Mouse (Mus musculus) lung, adult 18-20 months (tissue): ENCODE measurements around the gene Pfkp.

Experiments used
- DNase-seq, 2 experiments: peaks; one replicate each; pipeline ENCODE4 v3.0.0; 2022; ENCODE audit warnings: mixed read lengths in 2 of 2

Pfkp gene

DNA sequence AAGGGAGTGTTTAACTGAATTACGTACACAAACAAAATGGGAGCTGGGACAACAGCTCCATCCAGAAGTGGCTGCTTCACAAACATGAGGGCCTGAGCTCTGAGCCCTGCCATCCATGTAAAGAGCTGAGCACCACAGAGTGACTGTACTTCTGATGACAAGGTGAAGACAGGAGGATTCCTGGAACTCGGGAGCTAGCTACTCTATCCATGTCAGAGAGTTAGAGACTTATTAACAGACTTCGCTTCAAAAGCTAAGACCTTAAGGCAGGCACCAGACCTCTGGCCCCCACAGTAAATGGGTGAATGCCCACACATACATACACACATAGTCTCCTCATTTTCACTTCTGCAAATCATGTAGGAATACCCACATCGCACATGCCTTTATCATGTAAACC is 11.6 kb downstream of the Pfkp start:
- no peak for DNase-seq

DNA sequence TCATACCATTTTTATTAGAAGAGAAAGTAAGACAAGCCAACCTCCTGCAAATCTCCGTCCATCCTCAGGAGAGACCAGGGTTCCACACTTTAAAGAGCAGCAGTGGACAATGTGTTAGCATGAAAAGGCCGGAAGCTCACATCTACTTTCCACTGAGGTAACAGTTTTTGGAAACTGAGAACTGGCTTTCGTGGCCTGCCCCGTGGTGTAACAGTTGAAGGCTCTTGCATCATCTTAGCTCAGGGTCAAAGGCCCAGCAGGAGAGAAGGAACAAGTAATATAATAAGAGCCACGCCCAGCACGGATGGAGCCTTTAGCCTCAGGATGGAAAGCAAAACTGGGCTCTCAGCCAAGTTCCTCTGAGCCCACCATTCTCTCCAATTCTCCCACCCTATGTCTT is 12.1 kb downstream of the Pfkp start:
- DNase-seq, result peak; percentile 55 to 62

DNA sequence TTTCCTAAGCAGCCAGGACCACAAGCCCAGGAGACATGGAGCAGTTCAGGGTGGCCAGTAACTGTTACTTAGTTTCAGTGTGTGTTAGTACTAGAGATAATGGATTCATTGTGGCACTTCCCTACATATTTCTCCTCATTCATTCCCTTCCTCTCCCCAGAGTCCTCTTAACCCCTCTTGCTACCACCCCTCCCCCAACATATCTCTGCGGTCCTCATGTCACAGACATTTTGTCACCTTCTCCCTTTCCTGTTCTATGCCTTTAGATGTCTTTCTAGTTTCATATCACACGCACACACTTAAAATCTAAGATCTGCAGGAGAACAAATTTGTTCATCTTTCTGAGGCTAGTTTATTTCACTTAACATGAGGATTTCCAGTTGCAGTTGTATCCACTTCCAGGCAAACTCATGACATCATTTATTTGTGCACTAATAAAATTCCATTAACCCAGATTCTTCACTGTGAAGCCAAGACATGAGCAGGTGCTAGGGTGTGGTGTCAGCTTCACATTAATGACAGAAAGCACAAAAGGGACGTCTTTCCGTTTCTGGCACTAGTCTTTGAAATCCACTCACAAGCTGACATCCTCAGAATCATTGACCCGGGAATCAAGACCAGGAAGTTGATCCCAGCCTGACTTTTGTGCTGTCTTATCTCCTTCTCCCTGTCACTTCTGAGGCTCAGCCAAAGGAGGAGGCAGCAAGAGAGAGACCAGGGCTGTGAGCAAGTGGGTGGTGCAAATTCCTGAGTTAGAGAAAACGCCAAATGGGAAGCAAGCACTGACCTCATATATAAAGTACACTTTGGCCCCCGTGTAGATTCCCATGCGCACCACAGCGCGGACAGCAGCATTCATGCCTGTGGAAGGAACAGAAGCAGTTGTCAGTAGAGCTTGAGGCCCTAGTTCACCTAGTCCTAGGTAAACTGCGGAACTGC is 13.2 kb downstream of the Pfkp start:
- DNase-seq, result peak in 1 of 2 experiments; percentile 25

DNA sequence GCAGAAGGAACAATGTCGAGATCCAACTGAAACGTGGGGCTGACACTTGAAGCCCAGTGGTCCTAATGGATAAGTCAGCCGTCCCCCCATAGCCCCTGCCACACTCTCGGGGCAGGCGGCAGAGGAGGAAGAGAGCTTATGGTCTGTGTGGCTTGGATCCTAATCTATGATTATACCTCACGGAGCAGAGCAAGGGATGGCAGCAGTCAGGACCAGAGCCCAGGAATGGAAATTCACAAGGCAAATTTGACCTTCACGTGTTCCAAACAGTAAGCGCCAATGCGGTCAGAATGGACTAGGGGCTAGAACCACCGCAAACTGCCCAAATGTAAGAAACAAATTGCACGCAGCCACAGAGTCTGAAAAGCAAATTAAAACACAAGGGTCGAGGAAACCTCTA is 14.5 kb downstream of the Pfkp start:
- no peak for DNase-seq

DNA sequence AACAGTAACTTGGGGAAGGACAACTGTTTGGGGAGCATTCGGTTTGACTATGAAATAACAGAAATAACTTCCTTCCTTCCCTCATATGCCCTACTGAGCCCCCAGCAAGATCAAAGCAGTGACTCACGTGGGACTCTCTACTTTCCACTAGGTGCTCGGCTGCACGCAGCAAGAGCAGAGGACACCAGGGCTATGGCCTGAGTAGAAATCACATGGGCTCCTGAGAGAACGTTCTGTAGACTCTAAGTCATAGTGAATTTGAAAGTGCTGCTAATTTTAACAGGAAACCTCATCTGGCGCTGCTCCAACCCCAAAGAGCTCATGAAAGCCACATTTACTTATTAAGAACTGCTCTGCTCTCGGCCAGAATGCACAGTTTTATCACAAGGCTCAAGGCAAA is 15.1 kb downstream of the Pfkp start:
- peak; percentile 15 to 29 for DNase-seq

DNA sequence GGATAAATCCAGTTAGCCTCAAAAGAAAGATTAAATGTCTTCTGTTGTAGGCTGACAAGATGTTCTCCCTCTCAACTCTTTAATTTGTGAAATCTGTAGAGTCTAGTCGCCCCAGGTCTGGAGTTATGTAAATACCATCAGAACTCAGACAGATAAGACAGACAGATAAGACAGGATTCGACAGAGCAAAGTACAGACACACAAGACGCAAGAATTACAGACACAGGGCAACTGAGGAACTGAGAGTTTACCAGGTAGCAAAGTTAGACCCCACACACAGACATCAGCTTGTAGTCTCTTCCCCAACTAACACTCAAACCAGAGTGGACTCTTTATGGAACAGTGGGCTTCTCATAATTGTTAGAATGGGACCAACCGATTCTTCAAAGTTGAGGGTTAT is 15.6 kb downstream of the Pfkp start:
- DNase-seq, result no peak

DNA sequence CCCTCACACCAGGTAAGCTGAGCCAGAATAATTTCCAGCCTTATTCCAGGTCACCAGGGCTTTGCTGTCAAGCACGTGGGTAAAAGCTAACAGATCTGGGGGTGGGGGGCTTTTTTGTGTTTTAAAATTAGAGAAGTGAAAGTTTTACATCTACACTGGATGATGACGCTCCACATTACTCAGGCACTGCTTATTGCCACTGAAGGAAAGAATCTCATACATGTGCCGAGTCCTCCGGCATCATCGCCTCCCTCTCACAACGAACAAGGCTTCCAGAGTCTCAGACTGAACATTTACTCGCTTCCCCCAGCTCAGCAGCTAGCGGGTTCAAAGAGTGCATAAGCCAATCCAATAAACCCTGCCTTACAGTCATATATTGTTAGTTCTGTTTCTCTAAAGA is 16.1 kb downstream of the Pfkp start:
- DNase-seq, result no peak

DNA sequence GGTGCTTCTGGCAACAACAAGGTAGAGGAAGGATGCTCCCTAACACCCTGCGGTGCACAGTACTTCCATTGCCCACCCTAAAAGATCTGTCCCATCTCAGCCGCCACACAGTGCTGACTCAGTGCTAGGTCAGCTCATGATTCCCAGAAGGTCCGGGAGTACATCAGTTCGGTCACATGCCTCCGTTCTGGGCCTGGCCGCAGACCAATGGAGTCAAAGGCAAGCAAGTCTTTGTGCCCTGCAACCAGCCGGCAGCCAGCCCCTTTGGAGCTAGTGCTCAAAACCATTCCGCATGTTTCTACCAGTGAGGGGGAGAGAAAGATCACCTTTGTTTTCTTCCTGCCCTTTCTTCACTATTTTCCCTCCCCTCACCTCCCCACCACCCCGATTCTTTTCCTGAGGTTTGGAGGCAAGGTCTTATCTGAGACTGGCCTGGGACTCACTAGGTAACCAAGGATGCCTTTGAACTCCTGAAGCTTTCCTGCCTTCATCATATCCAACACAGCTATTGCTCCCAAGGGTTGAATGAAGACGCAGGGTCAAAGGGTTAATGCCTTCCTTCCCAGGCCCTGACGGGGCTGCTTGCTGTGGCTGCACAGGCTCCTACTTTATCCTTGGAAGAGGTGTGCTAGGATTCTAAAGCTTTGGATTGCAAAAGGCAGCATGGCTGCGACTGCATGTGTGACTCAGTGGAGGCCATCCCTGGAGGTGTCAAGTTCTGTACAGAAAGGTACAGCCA is 16.6 kb downstream of the Pfkp start:
- no peak for DNase-seq

DNA sequence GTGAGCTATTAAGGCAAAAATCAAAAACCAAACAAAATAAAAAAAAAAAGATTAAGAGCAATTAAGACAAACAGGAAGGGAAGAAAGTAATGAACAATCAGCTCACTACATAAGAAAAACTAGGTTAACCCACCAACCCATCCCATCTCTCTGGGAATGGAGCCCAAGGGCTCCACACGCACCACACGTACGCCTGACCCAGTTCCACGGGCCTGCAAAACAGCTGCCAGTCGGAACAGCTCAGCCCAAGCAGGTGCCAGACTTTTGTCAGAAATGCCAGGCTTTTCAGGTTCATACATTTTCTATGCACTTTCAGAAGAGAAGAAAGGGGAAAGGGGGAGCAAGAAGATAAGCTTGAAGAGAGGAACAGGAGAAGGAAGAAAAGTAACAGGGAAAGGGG is 17.9 kb downstream of the Pfkp start:
- no peak for DNase-seq

DNA sequence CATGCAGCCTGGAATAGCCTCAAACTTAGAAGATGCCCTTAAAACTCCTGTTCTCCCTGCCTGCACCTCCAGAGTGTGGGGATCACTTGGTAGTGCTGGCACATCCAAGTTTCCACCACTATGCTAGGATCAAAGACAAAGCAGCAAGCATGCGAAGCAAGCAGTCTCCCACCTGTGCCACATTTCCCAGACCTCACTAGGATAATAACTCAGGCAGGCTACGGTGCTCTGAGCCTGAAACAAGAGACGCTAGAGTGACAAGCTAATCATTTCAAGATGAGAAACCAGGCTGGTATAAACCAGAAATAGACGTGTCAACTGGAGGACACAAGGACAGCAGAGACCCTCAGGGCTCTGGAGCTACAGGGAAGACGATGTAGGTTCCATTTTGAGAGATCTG is 18.6 kb downstream of the Pfkp start:
- no peak for DNase-seq

DNA sequence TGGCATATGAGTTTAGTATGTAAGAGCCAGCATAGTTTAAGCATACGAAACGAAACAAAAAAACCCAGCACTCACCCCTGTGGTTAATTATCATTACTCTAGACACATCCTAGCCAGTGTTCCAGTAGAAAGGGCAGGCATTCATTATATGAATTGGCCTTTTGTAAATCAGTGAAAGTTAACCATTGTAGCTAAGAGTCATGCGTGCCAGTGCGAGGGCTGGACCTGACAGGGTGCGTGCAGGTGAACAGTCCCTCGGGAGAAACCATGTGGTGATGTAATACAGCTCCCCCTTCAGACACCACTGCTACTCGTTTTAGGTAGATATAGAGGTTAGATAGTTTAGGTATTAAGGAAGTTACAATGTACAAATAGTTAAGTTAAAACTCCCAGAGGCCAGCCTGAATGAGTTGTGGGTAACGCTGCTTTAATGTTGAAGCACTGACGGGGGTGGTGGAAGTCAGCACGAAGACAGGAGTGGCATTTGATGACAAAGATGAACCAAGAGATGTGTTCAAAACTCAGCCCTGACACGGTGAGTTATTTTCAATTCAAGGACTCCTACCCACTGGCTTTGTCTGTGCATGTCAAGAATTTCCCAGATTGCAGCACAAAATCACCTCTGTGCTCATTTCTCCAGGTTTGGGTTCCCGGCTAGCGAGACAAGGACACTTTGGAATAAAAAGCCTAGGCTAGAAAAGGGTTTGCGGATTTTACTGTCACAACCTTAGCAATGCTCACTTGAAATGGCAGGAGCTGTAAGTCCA is 19.4 kb downstream of the Pfkp start:
- DNase-seq, result no peak

DNA sequence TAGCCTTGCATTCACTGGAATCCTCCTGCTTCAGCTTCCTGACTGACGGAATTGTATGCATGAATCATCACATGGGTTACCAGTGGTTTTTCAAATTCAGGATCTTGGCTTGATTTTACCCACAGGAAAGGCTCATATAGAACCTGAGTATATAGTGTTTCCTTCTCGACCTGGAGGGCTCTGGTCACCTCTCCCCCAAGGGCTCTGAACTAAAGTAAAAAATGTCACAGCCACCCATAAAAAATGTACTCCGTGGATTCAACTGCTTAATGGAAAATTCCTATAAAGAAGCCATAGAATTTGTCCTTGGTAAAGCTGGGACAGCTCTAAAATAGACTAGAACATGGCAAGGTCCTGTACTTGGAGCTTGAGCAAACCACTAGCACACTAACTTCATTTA is 20.3 kb downstream of the Pfkp start:
- no peak for DNase-seq

DNA sequence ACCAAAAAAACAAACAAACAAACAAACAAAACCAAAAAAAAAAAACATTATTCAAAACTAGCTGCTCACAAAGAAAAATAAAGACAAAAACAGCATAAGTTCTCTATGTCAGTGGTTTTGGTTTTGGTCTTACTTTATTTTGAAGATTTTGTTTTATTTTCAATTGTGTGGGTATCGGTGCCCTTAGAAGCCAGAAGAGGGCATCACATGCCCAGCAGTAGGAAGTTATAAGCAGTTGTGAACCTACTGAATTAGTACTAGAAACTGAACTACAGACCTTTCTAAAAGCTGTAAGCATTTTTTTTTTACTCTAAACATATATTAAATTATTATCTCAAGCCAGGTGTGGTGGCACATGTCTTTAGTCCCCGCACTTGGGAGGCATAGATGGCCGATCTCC is 21.2 kb downstream of the Pfkp start:
- DNase-seq, result no peak

DNA sequence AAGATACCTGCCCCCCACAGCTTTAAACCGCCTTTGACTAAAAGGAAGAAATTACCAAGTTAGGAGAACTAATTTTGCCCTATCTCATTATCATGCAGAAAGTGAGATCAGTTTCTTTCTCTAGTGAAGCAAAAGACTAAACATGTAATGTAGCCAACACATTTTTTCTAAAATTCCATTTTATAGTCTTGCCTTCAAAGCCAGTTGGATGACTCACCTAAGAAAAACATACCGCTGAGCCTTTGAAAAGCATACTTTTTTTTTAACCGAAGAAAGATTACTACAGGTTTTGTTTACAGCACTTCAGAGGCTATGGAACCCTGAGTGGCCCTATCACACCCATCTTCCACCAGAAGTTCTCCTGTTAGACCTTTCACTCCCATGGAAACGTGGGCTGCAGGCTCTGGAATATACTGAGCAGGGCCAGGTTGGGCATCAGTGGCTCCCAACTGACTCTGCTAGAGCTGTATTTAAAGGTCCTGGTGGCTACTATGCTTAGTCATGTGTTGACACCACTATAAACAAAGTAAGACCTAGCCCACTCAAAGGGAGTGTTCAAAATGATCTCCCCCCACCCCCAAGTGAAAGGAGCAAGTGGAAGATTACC is 22.0 kb downstream of the Pfkp start:
- DNase-seq, result no peak

DNA sequence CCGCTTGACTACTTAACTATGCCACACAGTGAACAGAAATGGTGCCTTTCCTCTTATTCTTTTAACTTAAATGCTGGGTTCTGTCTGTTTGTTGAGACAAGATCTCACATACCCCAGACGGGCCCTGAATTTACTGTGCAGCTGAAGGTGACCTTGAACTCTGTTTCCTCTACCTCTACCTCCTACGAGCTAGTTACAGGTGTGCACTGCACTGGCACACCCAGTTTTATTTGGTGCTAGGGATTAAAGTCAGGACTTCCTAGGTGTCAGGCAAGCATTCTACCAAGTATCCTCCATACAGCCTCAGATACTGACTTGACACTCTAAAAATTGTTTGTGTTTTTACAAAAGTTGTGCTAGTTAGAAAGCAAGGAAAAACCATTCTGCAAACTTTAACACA is 22.6 kb downstream of the Pfkp start:
- DNase-seq, result no peak

DNA sequence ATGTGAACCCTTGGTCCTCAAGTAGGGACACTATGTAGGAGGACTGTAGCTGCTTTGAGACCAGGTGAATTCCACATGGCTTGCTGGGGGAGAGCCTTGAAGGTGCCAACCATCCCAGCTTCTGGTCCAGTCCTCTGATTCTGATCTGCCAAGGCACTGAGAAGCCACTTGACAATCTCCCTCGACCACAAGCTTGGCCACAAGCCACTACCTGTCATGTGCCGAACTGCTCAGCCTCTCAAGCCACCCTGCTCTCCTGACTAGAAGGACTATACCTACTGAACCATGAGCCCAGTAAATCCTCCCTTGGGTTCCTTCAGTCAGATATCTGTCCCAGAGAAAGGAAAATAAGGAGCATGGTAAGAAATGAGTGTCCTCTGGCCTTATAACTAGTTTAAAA is 24.0 kb downstream of the Pfkp start:
- peak; percentile 23 to 28 for DNase-seq

DNA sequence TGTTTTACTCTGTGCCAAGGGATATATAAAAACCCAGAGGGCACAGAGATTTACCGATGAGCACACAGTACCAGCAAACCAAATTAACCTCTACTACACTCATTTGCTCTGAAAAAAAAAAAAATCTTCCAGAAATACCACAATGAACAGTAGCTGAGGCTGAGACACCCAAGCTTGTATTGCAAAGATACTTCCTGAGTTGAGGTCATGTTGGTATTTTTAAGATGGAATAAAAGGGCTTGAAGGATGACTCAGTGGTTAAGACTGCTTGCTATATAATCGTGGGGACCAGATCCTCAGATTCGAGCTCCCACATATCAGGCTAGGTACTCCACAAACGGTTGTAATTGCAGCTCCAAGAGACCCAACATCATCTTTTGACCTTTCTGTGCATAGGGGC is 24.5 kb downstream of the Pfkp start:
- no peak for DNase-seq

DNA sequence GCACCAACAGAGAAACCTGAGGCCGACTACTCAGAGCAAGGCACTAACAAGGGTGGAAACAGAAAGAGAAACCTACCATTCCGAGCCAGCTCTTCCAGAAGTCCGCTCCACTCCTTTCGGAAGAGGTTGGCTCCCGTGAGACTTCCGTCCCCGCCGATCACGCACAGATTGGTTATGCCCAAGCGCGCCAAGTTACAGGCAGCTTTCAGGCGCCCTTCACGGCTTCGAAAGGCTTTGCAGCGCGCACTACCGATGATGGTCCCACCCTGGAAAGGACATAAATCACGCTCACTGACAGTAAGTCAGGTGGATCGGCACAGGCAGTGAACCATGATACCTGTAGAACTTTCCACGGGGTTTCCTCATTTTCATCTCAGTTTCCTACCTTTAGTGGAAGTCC is 26.7 kb downstream of the Pfkp start:
- no peak for DNase-seq

DNA sequence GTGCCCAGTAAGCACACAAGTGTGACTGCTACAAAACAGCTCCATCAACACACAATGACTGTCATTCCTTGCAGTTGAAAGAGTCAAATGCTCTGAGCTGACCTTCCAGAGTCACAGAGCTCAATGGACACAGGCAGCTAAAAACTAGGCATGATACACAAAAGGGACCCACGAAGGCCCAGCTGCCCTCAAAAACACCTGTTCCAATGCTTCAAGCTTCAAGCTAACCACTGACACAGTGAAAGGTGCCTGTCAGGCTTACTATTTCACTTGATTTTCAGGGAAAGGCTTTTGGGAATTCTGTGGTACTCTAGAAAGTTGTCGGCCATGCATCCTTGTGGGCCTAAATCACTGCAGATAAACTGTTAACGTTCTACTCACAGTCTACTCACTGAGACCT is 28.3 kb downstream of the Pfkp start:
- no peak for DNase-seq

DNA sequence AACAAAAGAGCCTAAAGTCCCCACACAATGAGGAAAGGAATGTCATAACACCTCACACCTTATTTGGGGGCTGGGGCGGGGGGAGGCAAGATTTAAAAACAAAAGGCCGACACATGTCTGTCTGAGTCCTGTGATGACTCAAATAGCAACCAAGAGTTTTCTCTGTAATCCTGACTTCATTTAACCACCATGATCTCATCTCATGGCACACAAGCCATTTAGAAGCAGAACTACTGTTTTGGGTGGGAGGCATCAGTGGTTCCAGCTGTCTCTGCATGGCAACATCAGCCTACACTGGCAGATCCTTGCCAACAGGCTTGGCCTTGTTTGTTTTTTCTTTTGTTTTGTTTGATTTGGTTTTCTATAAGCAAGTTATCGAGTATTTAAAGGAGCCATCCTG is 29.9 kb downstream of the Pfkp start:
- DNase-seq, result no peak

DNA sequence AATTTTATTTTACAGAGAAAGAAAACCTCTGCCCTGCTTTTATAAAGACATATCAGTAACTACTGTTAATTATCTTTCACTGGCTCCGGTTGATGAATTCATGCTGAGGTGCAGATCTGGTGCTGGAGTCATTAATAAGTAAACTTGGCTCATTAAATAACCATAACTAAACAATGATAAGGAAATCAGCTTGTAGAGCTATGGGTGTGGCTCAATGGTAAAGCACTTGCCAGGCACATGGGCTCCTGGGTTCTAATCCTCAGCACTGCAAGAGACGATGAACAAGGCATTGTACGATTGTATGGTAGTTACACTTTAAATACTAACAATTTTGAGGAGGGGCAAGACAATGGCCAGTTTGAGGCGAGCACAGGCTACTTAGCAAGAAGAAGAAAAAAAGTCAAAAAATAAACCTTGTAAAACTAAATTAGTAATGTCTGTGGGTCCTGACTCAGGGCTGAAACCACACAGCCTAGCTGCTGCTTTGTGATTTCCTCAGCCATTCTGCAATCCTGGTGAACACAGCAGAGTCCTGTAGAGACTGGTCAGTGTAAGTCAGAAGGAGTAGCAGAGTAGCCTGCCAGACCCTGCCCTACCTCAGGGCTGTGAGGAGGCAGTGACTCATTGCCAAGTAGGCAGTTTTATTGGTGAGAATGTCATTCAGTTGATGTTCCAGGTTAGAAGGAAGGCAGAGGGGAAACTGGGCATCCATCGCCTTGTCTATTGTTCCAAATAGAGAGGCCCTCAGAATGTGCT is 34.7 kb downstream of the Pfkp start:
- no peak for DNase-seq

DNA sequence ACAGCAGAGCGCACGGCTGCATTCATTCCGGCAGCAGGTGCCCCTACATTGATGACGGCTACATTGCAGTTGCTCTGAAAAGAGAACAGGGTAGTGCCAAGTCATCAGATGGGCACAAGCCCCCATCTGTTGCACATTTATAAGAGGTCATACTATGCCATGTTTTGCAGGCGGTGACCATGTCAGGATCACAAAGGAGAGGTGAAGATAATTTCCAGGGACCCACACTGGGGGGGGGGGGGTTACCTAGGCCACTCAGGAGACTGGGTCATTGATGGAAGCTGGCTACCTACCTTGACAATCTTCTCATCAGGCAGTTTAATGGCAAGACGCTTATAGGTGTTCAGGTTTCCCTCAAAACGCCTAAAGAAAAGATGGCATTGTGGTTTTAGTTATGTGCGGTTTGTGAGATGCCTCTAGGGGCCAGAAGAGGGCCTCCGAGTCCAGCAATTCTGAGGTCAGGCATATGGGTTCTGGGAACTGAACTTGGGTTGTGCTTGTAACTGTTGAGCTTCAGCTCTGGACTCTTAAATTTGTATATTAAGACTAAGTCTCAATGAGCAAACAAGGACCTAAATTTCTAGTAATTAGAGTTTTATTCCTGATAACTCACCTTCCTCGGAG is 45.7 kb downstream of the Pfkp start:
- no peak for DNase-seq
